In genomic region chr10:117064076-117064475, GRCm38 (mm10) we compare ENCODE assay signal across 8 mouse cellular contexts. TPM values are rescaled to one million over a fixed set of nuclear protein-coding genes. Genes with fewer than 3 reads are reported as not detected.
A peak's percentile ranks its signal among the peaks of the same experiment; 100 is the strongest.
DNase-seq lines count a peak whose midpoint lies in the region; ATAC-seq and TF ChIP-seq lines count a peak whose summit lies in the region.

No protein-coding gene starts in this region.

- WGBS in kidney, embryonic 15.5 days, result 10% methylated on average over 7 of the region's 7 CpGs
- 5% methylated on average over 7 of the region's 7 CpGs for WGBS in bone marrow, adult 2 months
- WGBS in hindbrain, embryonic 11.5 days, result 12% methylated on average over 7 of the region's 7 CpGs
- 7% methylated on average over 7 of the region's 7 CpGs for WGBS in midbrain, embryonic 13.5 days

- TF ChIP-seq POLR2A in bone marrow, adult 2 months (IDR thresholded peaks at IDR 0.05; ENCODE audit: borderline replicate concordance, control insufficient read depth, low read depth, low read length), result no peak

- DNase-seq in kidney, postnatal 36 days, result no peak
- DNase-seq in hindbrain, embryonic 11.5 days (ENCODE audit: low spot score), result peak; percentile 53
- DNase-seq in adrenal gland, adult 18-20 months (ENCODE audit: low spot score in 2 of 2), result no peak
- no peak for DNase-seq in layer of hippocampus, adult 9-10 months (ENCODE audit: low spot score)
- no peak for DNase-seq in spleen, postnatal 4 days (ENCODE audit: low spot score in 2 of 2)

- no peaks in the 10 kb centered on the region for H3K9me3 ChIP-seq in kidney, embryonic 15.5 days (replicated peaks)
- H3K9me3 ChIP-seq in hindbrain, embryonic 11.5 days (ENCODE audit: control insufficient read depth, low read length), result no peaks in the 10 kb centered on the region
- no peaks in the 10 kb centered on the region for H3K9me3 ChIP-seq in midbrain, embryonic 13.5 days

- H3K9ac ChIP-seq in kidney, embryonic 15.5 days, result peak overlapping the region; percentile 42; the same call in 1 of the 2 replicates
- peak overlapping the region; percentile 48; the same call in 1 of the 2 replicates for H3K9ac ChIP-seq in hindbrain, embryonic 11.5 days (ENCODE audit: low read depth, low read length)
- peak overlapping the region; percentile 49; the same call in 1 of the 2 replicates for H3K9ac ChIP-seq in midbrain, embryonic 13.5 days (replicated peaks)

- H3K36me3 ChIP-seq in kidney, embryonic 15.5 days, result peaks cover 34% of the 10 kb centered on the region
- H3K36me3 ChIP-seq in hindbrain, embryonic 11.5 days (ENCODE audit: control insufficient read depth, insufficient read depth, low read length), result peaks cover 13% of the 10 kb centered on the region
- peaks cover 28% of the 10 kb centered on the region for H3K36me3 ChIP-seq in midbrain, embryonic 13.5 days

- TF ChIP-seq CTCF in bone marrow, adult 2 months (IDR thresholded peaks at IDR 0.05; ENCODE audit: control insufficient read depth, insufficient read depth, low read length), result no peak

- H3K4me2 ChIP-seq in kidney, embryonic 15.5 days, result peak overlapping the region; percentile 63
- H3K4me2 ChIP-seq in hindbrain, embryonic 11.5 days (replicated peaks; ENCODE audit: low read depth, low read length), result peak overlapping the region; percentile 29; the same call in 1 of the 2 replicates
- H3K4me2 ChIP-seq in midbrain, embryonic 13.5 days (replicated peaks), result peak overlapping the region; percentile 51

- H3K4me1 ChIP-seq in kidney, embryonic 15.5 days, result peaks cover 16% of the 10 kb centered on the region
- H3K4me1 ChIP-seq in bone marrow, adult 2 months (ENCODE audit: control insufficient read depth, insufficient read depth, low read length), result no peaks in the 10 kb centered on the region; the same call in 1 of the 2 replicates
- H3K4me1 ChIP-seq in hindbrain, embryonic 11.5 days (replicated peaks; ENCODE audit: control insufficient read depth, insufficient read depth, low read length), result no peaks in the 10 kb centered on the region
- H3K4me1 ChIP-seq in midbrain, embryonic 13.5 days (replicated peaks), result peaks cover 15% of the 10 kb centered on the region

- H3K27ac ChIP-seq in kidney, embryonic 15.5 days, result peak overlapping the region; percentile 86
- no peak overlapping the region for H3K27ac ChIP-seq in bone marrow, adult 2 months (ENCODE audit: control insufficient read depth, insufficient read depth, low read depth, low read length, poor library complexity)
- H3K27ac ChIP-seq in hindbrain, embryonic 11.5 days (ENCODE audit: low read depth, low read length), result no peak overlapping the region; the same call in 1 of the 2 replicates
- peak overlapping the region; percentile 85 for H3K27ac ChIP-seq in midbrain, embryonic 13.5 days

- no peaks in the 10 kb centered on the region for H3K27me3 ChIP-seq in kidney, embryonic 15.5 days
- H3K27me3 ChIP-seq in hindbrain, embryonic 11.5 days (ENCODE audit: control insufficient read depth, insufficient read depth, low read length), result no peaks in the 10 kb centered on the region
- no peaks in the 10 kb centered on the region for H3K27me3 ChIP-seq in midbrain, embryonic 13.5 days

- ATAC-seq in kidney, embryonic 15.5 days (replicated peaks; ENCODE audit: low FRiP score), result peak; percentile 38
- peak; percentile 54 for ATAC-seq in hindbrain, embryonic 11.5 days (ENCODE audit: low FRiP score)
- ATAC-seq in midbrain, embryonic 13.5 days, result peak; percentile 58

- peak overlapping the region; percentile 64 for H3K4me3 ChIP-seq in kidney, embryonic 15.5 days (replicated peaks)
- peak overlapping the region; percentile 60 for H3K4me3 ChIP-seq in bone marrow, adult 2 months (replicated peaks; ENCODE audit: control insufficient read depth, low read depth, low read length)
- peak overlapping the region; percentile 82 for H3K4me3 ChIP-seq in hindbrain, embryonic 11.5 days (ENCODE audit: low read depth, low read length)
- H3K4me3 ChIP-seq in midbrain, embryonic 13.5 days (replicated peaks), result peak overlapping the region; percentile 95

RNA-seq across cellular contexts. Expression of gene Cct2, which starts 0.5 kb away (rescaled TPM):
- 258 and 266 TPM in 2 replicates for polyA plus RNA-seq in kidney, embryonic 15.5 days (2015; fragmentation: Nextera tagmentation; extraction: Ambion mirVana)
- 70.5 and 126 TPM in 2 replicates for polyA plus RNA-seq in bone marrow, adult 2 months (2011; ENCODE audit: insufficient read depth, insufficient read length, low replicate concordance, missing spikeins)
- polyA plus RNA-seq in hindbrain, embryonic 11.5 days (2014; fragmentation: Nextera tagmentation; extraction: Ambion mirVana), result 321 and 357 TPM in 2 replicates
- 280 and 281 TPM in 2 replicates for polyA plus RNA-seq in midbrain, embryonic 13.5 days (2015; fragmentation: Nextera tagmentation; extraction: Ambion mirVana)
- total RNA-seq in adrenal gland, adult 18-20 months (2021), result 100 to 1,000 TPM; 211 to 254 TPM

RNA-seq across cellular contexts. Expression of gene Lrrc10, which starts 18.9 kb away (rescaled TPM):
- polyA plus RNA-seq in kidney, embryonic 15.5 days (2015; fragmentation: Nextera tagmentation; extraction: Ambion mirVana), result not detected in 2 replicates
- polyA plus RNA-seq in bone marrow, adult 2 months (2011; ENCODE audit: insufficient read depth, insufficient read length, low replicate concordance, missing spikeins), result not detected in 2 replicates
- 0.12 TPM in 1 of 2 replicates, not detected in the other for polyA plus RNA-seq in hindbrain, embryonic 11.5 days (2014; fragmentation: Nextera tagmentation; extraction: Ambion mirVana)
- not detected in 2 replicates for polyA plus RNA-seq in midbrain, embryonic 13.5 days (2015; fragmentation: Nextera tagmentation; extraction: Ambion mirVana)
- total RNA-seq in adrenal gland, adult 18-20 months (2021), result not detected

Comparison
In these comparisons a context has a peak if more than half of its experiments do, and no peak if none do; other contexts are left out.
1. H3K27ac ChIP-seq: peak in kidney, embryonic 15.5 days (single experiment) and midbrain, embryonic 13.5 days (single experiment); none in bone marrow, adult 2 months (single experiment) and hindbrain, embryonic 11.5 days (single experiment).
2. Peak in every context shown above with its lines, with median percentiles within 50 percentile points of each other: ATAC-seq, H3K4me2 ChIP-seq, H3K4me3 ChIP-seq and H3K9ac ChIP-seq.